Mouse (Mus musculus) small intestine, adult 2 months (tissue): Measurements from ENCODE around the gene C1qtnf1.

Source experiments
- CTCF ChIP-seq: fragments of 200-500 bp; IDR thresholded peaks from 2 replicates; pipeline ENCODE4 v1.5.1; 2012; ENCODE audit warnings: low read depth, mild to moderate bottlenecking, control low read depth, inconsistent platforms, low read length, moderate library complexity, mixed read lengths; ENCODE audit not compliant: insufficient replicate concordance, insufficient read length; ENCODE audit errors: extremely low read depth
- POLR2A ChIP-seq: fragments of 200-500 bp; IDR thresholded peaks from 2 replicates; pipeline ENCODE4 v1.6.1; 2012; ENCODE audit warnings: low read depth, mild to moderate bottlenecking, control low read depth, inconsistent platforms, low read length, moderate library complexity

DNA sequence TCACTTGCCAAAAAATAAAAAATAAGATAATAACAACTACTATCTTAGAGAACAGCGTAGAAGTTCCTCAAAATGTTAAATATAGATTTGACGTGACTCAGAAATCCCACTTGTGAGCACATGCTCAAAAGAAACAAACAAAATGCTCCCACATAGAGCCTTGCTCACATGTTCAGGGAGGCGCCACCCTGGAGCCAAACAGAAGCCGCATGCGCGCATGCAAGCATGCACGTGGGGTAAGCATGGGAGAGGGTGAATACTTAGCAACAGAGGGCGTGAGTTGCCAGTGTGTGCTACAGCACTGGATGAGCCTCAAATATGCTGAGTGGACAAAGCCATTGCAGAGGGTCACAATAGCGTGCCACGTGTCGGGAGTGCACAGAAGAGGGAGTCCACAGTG lies 28.9 kb downstream of the C1qtnf1 start:
- TF ChIP-seq POLR2A (no peak), CTCF (no peak)
